In genomic region chr2:180755896-180756295, GRCm38 (mm10) we compare ENCODE assay signal across 9 mouse cellular contexts. TPM values are rescaled to one million over a fixed set of nuclear protein-coding genes. Genes with fewer than 3 reads are reported as not detected.
DNase-seq lines count a peak whose midpoint lies in the region; ATAC-seq and TF ChIP-seq lines count a peak whose summit lies in the region.
"Had no signal": no experiment of that assay in that cellular context is flagged by ENCODE, and none has a peak within 500 bp of the region (broad histone marks: within the 10 kb centered on the region; RNA-seq: fewer than 3 reads in every experiment).

No protein-coding gene starts in this region.

- no peaks in the 10 kb centered on the region for H3K27me3 ChIP-seq in kidney, adult 2 months (replicated peaks; ENCODE audit: control insufficient read depth, insufficient read depth, low read length)
- H3K27me3 ChIP-seq in kidney, embryonic 14.5 days (ENCODE audit: control insufficient read depth, insufficient read depth, low read length), result 0 out of 2 replicates have a peak, but pooled peaks cover 2% of the 10 kb centered on the region
- peaks cover 49% of the 10 kb centered on the region for H3K27me3 ChIP-seq in forebrain, embryonic 13.5 days

- H3K4me3 ChIP-seq in kidney, adult 2 months (ENCODE audit: insufficient read depth, low read depth, low read length), result no peak overlapping the region
- H3K4me3 ChIP-seq in kidney, embryonic 14.5 days (ENCODE audit: low read length), result no peak overlapping the region
- H3K4me3 ChIP-seq in forebrain, embryonic 13.5 days, result no peak overlapping the region
- H3K4me3 ChIP-seq: limb, embryonic 13.5 days had no signal

- no peaks in the 10 kb centered on the region for H3K36me3 ChIP-seq in kidney, adult 2 months (ENCODE audit: control insufficient read depth, insufficient read depth, low read length)
- no peaks in the 10 kb centered on the region for H3K36me3 ChIP-seq in kidney, embryonic 14.5 days (ENCODE audit: control insufficient read depth, insufficient read depth, low read length)
- no peaks in the 10 kb centered on the region for H3K36me3 ChIP-seq in forebrain, embryonic 13.5 days (ENCODE audit: poor library complexity, severe bottlenecking)
- H3K36me3 ChIP-seq: limb, embryonic 13.5 days had no signal

- no peak overlapping the region for H3K27ac ChIP-seq in kidney, adult 2 months (ENCODE audit: insufficient read depth, low read depth, low read length)
- H3K27ac ChIP-seq in kidney, embryonic 14.5 days (ENCODE audit: low read depth, low read length), result no peak overlapping the region
- no peak overlapping the region for H3K27ac ChIP-seq in forebrain, embryonic 13.5 days
- H3K27ac ChIP-seq: limb, embryonic 13.5 days had no signal

- no peaks in the 10 kb centered on the region for H3K9me3 ChIP-seq in kidney, embryonic 14.5 days (ENCODE audit: control insufficient read depth, low read length)
- H3K9me3 ChIP-seq in forebrain, embryonic 13.5 days (replicated peaks), result no peaks in the 10 kb centered on the region
- H3K9me3 ChIP-seq: limb, embryonic 13.5 days had no signal

- 5% methylated on average over 8 of the region's 8 CpGs for WGBS in kidney, adult 2 months
- WGBS in kidney, embryonic 14.5 days, result 3% methylated on average over 8 of the region's 8 CpGs
- 5% methylated on average over 8 of the region's 8 CpGs for WGBS in forebrain, embryonic 13.5 days

- no peak for TF ChIP-seq POLR2A in kidney, adult 2 months (IDR thresholded peaks at IDR 0.05; ENCODE audit: low read depth, low read length)

- intact Hi-C loops in heart, postnatal 14 days (cut with DNase I), result no loop called here

- no peaks in the 10 kb centered on the region for H3K4me1 ChIP-seq in kidney, adult 2 months (ENCODE audit: control insufficient read depth, insufficient read depth, low read length)
- H3K4me1 ChIP-seq in kidney, embryonic 14.5 days (ENCODE audit: control insufficient read depth, insufficient read depth, low read length), result no peaks in the 10 kb centered on the region
- peaks cover 16% of the 10 kb centered on the region; the same call in 1 of the 2 replicates for H3K4me1 ChIP-seq in forebrain, embryonic 13.5 days
- H3K4me1 ChIP-seq: limb, embryonic 13.5 days had no signal

- peak; percentile 48 for DNase-seq in kidney, adult 2 months
- peak; percentile 43 to 49 for DNase-seq in adrenal gland, adult 18-20 months (ENCODE audit: low spot score in 2 of 2)
- peak; percentile 64 to 81 for DNase-seq in heart, postnatal 14 days
- DNase-seq in mesoderm, embryonic 11.5 days (ENCODE audit: low read depth, low spot score), result peak; percentile 79
- no peak for DNase-seq in layer of hippocampus, postnatal 36 days
- DNase-seq in layer of hippocampus, adult 9-11 months, result no peak

- H3K4me2 ChIP-seq in kidney, embryonic 14.5 days (replicated peaks; ENCODE audit: low read depth, low read length), result no peak overlapping the region
- H3K4me2 ChIP-seq in forebrain, embryonic 13.5 days, result no peak overlapping the region
- H3K4me2 ChIP-seq: limb, embryonic 13.5 days had no signal

- H3K9ac ChIP-seq in kidney, embryonic 14.5 days (ENCODE audit: low read depth, low read length), result no peak overlapping the region
- no peak overlapping the region for H3K9ac ChIP-seq in forebrain, embryonic 13.5 days
- H3K9ac ChIP-seq: limb, embryonic 13.5 days had no signal

- ATAC-seq in kidney, embryonic 14.5 days (ENCODE audit: low FRiP score, low TSS enrichment), result no peak
- no peak for ATAC-seq in forebrain, embryonic 13.5 days

- TF ChIP-seq CTCF in kidney, adult 2 months (conservative IDR thresholded peaks at IDR 0.05; ENCODE audit: insufficient read depth, insufficient read length, low read depth, low read length), result no peak

RNA-seq across cellular contexts. Expression of gene Bhlhe23, which starts 20.8 kb away (rescaled TPM):
- polyA plus RNA-seq in kidney, adult 2 months (2012; rRNA removed), result not detected in 2 replicates
- polyA plus RNA-seq in kidney, embryonic 14.5 days (2014; fragmentation: Nextera tagmentation; extraction: Ambion mirVana), result 0.10 TPM in 1 of 2 replicates, not detected in the other
- total RNA-seq in adrenal gland, adult 18-20 months (2021), result not detected
- total RNA-seq in heart, postnatal 14 days (2021), result not detected
- not detected for total RNA-seq in layer of hippocampus, postnatal 36 days (2021)
- polyA plus RNA-seq in forebrain, embryonic 13.5 days (2015; fragmentation: Nextera tagmentation; extraction: Ambion mirVana), result 0.40 and 1.2 TPM in 2 replicates

RNA-seq across cellular contexts. Expression of gene Slc17a9, which starts 30.8 kb away (rescaled TPM):
- 1.9 and 3.0 TPM in 2 replicates for polyA plus RNA-seq in kidney, adult 2 months (2012; rRNA removed)
- 0.20 and 0.47 TPM in 2 replicates for polyA plus RNA-seq in kidney, embryonic 14.5 days (2014; fragmentation: Nextera tagmentation; extraction: Ambion mirVana)
- 1 to 10 TPM; 1.5 TPM for total RNA-seq in adrenal gland, adult 18-20 months (2021)
- under 1 TPM; 0.34 to 0.57 TPM for total RNA-seq in heart, postnatal 14 days (2021)
- under 1 TPM in 1 of 2 experiments, not detected in 1; 0.51 TPM for total RNA-seq in layer of hippocampus, postnatal 36 days (2021)
- 0.18 and 0.58 TPM in 2 replicates for polyA plus RNA-seq in forebrain, embryonic 13.5 days (2015; fragmentation: Nextera tagmentation; extraction: Ambion mirVana)

RNA-seq across cellular contexts. Expression of gene Gid8, which starts 46.0 kb away (rescaled TPM):
- 33.3 and 35.4 TPM in 2 replicates for polyA plus RNA-seq in kidney, adult 2 months (2012; rRNA removed)
- 54.3 and 62.9 TPM in 2 replicates for polyA plus RNA-seq in kidney, embryonic 14.5 days (2014; fragmentation: Nextera tagmentation; extraction: Ambion mirVana)
- total RNA-seq in adrenal gland, adult 18-20 months (2021), result 10 to 100 TPM; 50.0 to 60.2 TPM
- 10 to 100 TPM; 64.7 to 69.6 TPM for total RNA-seq in heart, postnatal 14 days (2021)
- 10 to 100 TPM; 63.3 to 63.4 TPM for total RNA-seq in layer of hippocampus, postnatal 36 days (2021)
- 55.3 and 56.3 TPM in 2 replicates for polyA plus RNA-seq in forebrain, embryonic 13.5 days (2015; fragmentation: Nextera tagmentation; extraction: Ambion mirVana)

RNA-seq across cellular contexts. Expression of gene Dido1, which starts 46.1 kb away (rescaled TPM):
- polyA plus RNA-seq in kidney, adult 2 months (2012; rRNA removed), result 13.2 and 13.4 TPM in 2 replicates
- 25.6 and 39.5 TPM in 2 replicates for polyA plus RNA-seq in kidney, embryonic 14.5 days (2014; fragmentation: Nextera tagmentation; extraction: Ambion mirVana)
- 10 to 100 TPM; 36.7 to 38.3 TPM for total RNA-seq in adrenal gland, adult 18-20 months (2021)
- total RNA-seq in heart, postnatal 14 days (2021), result 10 to 100 TPM; 39.0 to 39.7 TPM
- 10 to 100 TPM; 52.2 to 61.1 TPM for total RNA-seq in layer of hippocampus, postnatal 36 days (2021)
- polyA plus RNA-seq in forebrain, embryonic 13.5 days (2015; fragmentation: Nextera tagmentation; extraction: Ambion mirVana), result 33.4 and 35.7 TPM in 2 replicates

Comparison
In these comparisons a context has a peak if more than half of its experiments do, and no peak if none do; other contexts are left out.
1. DNase-seq: peak in kidney, adult 2 months (single experiment), adrenal gland, adult 18-20 months (2 of 2), heart, postnatal 14 days (2 of 2) and mesoderm, embryonic 11.5 days (single experiment); none in layer of hippocampus, postnatal 36 days (0 of 2) and layer of hippocampus, adult 9-11 months (single experiment).